Mouse (Mus musculus): ENCODE data around the gene Opcml. TPM values are rescaled to one million over a fixed set of nuclear protein-coding genes. Genes with fewer than 3 reads are reported as not detected.

The Opcml gene
- 0.49 and 0.60 TPM in 2 replicates for polyA plus RNA-seq (2015; fragmentation: Nextera tagmentation; extraction: Ambion mirVana)

GRCm38 (mm10) chr9:27790725-27791638 lies at the start of gene Opcml:
TSS of gene Opcml (plus strand) at chr9:27790775.

Small RNA genes lying within 50 kb of the gene (microRNA-seq; reads per million reads assigned to microRNA genes)
- not detected for gene Gm44316

Data from urinary bladder, postnatal 0 days (tissue).